Mouse (Mus musculus): ENCODE measurements at regions not wholly inside any gene's neighbourhood (a gene's known extent, or its start where the extent isn't known, plus 50 kb on each side); places are given as distances from the start of the nearest gene placed in this dataset.
A peak's percentile ranks its signal among the peaks of the same experiment; 100 is the strongest.

DNA sequence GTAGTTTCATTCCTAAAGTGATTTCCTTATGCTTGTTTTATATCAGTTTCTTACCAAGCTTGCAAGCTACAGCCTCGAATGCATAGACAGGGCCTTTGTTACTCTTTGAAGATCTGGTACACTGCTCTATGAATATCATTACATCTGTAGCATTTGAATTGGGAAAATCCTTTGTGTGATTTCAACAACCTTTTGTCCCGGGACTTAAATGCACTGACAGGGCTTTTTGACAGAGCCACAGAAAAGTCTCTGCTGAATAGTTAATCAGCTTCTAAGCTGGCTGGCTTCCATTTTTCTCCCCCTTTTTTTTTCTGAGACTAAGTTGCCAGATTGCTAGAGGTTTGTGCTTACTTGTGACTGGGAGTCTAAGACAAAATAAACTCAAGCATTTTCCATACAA is 80.2 kb downstream of the Ednrb start:
- TF ChIP-seq CTCF (IDR thresholded peaks at IDR 0.05), result no peak
- no peak for TF ChIP-seq EP300 (IDR thresholded peaks at IDR 0.05)
- no peak for DNase-seq (ENCODE audit: low spot score)

DNA sequence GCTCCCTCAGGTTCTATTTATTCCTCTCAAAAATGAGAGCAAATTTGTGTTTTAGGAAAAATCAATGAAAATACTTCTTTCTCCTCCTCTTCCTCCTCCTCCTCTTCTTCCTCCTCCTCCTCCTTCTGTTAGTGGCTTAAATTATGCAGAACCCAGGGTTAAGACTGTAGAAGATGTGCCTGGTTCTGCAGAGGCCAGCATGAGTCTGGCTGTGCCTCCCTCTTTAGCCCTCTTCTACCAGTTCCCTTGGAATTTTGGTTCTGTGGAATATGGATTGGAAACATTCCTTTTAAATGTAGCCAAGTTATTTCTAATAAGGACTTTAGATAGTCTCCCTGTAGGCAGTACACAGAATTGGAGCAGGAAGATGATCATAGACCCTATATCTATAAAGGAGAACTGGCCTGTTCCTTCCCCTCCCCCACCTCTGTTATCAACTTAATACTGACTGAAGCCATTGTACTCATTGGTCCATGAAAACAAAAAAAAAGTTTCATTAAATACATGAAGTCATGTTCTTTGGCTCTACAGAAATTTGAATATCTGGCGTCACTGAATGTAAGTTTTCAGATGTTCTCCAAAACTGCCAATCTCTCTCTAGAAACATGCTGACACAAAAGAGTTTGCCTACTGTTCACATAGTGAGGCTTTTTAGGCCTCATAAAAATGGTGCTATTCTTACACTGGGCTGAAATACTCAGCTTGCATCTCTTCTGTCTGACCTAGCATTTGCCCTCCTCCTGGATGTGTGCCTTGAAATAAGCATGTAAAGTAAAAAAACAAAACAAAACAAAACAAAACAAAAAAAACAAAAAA is 80.8 kb downstream of the Ednrb start:
- no peaks in the 10 kb centered on the region for H3K9me3 ChIP-seq (ENCODE audit: low read length)
- no peaks in the 10 kb centered on the region for H3K4me1 ChIP-seq (ENCODE audit: insufficient read depth, low read depth, low read length)
- H3K4me3 ChIP-seq (ENCODE audit: low read depth, low read length), result no peak overlapping the region
- H3K36me3 ChIP-seq (ENCODE audit: insufficient read depth, low read length), result no peaks in the 10 kb centered on the region
- H3K9ac ChIP-seq (replicated peaks; ENCODE audit: low read depth), result no peak overlapping the region
- no peak for ATAC-seq
- no peak overlapping the region for H3K4me2 ChIP-seq (replicated peaks; ENCODE audit: low read depth, low read length)
- no peaks in the 10 kb centered on the region for H3K27me3 ChIP-seq (replicated peaks; ENCODE audit: insufficient read depth, low read length)
- H3K27ac ChIP-seq (ENCODE audit: low read length), result no peak overlapping the region
- 89% methylated on average over 1 of the region's 1 CpGs for WGBS
- TF ChIP-seq CTCF (IDR thresholded peaks at IDR 0.05) (no peak), EP300 (IDR thresholded peaks at IDR 0.05) (no peak)
- DNase-seq (ENCODE audit: low spot score), result no peak

More for the DNA sequence above, 80.2 kb downstream of the Ednrb start:
- H3K4me2 ChIP-seq (replicated peaks; ENCODE audit: low read depth, low read length), result no peak overlapping the region
- no peaks in the 10 kb centered on the region for H3K9me3 ChIP-seq (ENCODE audit: low read length)
- H3K4me1 ChIP-seq (ENCODE audit: insufficient read depth, low read depth, low read length), result no peaks in the 10 kb centered on the region
- H3K9ac ChIP-seq (replicated peaks; ENCODE audit: low read depth), result no peak overlapping the region
- H3K4me3 ChIP-seq (ENCODE audit: low read depth, low read length), result no peak overlapping the region
- H3K36me3 ChIP-seq (ENCODE audit: insufficient read depth, low read length), result no peaks in the 10 kb centered on the region
- no peak for ATAC-seq
- no peak overlapping the region for H3K27ac ChIP-seq (ENCODE audit: low read length)
- H3K27me3 ChIP-seq (replicated peaks; ENCODE audit: insufficient read depth, low read length), result no peaks in the 10 kb centered on the region
- 57% methylated on average over 2 of the region's 2 CpGs for WGBS

DNA sequence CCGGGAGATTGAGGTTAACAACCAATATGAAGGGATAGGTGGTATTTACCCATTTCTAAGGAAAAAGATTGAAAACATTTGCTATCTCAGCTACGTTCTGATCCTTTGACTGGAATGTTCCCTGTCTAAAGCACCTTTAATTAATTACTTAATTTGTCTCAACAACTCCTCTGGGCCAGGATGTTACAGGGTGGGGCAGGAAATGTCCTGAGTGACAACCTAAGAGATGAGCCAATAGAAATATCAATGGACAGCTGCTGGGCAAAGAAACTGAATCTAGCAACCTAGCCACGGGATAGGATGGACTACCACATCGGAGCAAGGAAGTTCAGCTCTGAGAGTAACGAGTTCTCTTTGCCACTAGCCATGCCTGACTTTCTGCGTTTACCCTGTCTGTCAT is 84.8 kb downstream of the Ednrb start:
- Histone ChIP-seq H3K4me3 (ENCODE audit: low read depth, low read length) (no peak overlapping the region), H3K4me2 (replicated peaks; ENCODE audit: low read depth, low read length) (no peak overlapping the region), H3K27me3 (replicated peaks; ENCODE audit: insufficient read depth, low read length) (no peaks in the 10 kb centered on the region), H3K36me3 (ENCODE audit: insufficient read depth, low read length) (no peaks in the 10 kb centered on the region), H3K27ac (ENCODE audit: low read length) (no peak overlapping the region), H3K9me3 (ENCODE audit: low read length) (no peaks in the 10 kb centered on the region), H3K4me1 (ENCODE audit: insufficient read depth, low read depth, low read length) (no peaks in the 10 kb centered on the region), H3K9ac (replicated peaks; ENCODE audit: low read depth) (no peak overlapping the region)
- 64% methylated on average over 6 of the region's 6 CpGs for WGBS
- ATAC-seq, result peak; percentile 60
- no peak for TF ChIP-seq CTCF (IDR thresholded peaks at IDR 0.05)
- TF ChIP-seq EP300 (IDR thresholded peaks at IDR 0.05), result peak; percentile 91
- DNase-seq (ENCODE audit: low spot score), result peak; percentile 33
